Mouse (Mus musculus): Measurements from ENCODE around the gene Efl1.

DNA sequence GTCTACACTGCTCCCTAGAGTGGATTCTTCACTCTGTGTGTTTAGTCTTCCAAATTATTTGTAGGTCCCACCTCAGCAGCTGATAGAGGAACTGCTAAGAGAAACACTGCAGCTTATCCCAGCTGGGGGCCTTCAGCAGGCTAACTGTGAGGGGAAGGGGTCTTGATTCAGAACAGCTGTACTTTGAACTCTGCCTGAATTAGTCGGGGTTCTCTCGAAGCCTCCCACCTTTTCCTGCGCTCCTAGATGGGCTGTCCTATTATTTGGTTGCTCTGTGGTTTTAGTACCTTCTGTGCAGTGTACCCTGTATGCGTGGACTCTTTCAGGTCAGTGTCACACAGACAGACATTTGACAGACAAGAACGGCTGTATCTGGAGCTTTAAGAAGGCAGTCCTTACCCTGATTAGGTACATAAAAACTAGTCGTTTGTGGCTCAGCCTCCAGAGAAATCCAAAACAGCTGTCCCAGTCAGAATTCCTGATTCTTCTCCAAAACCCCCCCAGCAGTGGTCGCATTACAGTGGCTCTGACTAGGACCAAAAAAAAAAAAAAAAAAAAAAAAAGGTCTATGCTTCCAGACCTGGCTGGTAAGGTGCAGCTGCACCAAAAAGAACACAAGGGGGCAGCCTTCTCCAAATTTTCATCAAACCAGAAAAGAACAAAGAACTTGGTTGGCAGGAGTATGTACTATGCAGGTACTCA, 66.9 kb downstream of the Efl1 start:
- no peak for TF ChIP-seq EP300 (IDR thresholded peaks at IDR 0.05; ENCODE audit: insufficient read depth, low read depth, low read length)
- no peak for TF ChIP-seq CTCF (IDR thresholded peaks at IDR 0.05; ENCODE audit: low read depth, low read length)

Measured in ES-Bruce4 (cell line).